Mouse (Mus musculus): ENCODE data around the gene Tex101.

DNA sequence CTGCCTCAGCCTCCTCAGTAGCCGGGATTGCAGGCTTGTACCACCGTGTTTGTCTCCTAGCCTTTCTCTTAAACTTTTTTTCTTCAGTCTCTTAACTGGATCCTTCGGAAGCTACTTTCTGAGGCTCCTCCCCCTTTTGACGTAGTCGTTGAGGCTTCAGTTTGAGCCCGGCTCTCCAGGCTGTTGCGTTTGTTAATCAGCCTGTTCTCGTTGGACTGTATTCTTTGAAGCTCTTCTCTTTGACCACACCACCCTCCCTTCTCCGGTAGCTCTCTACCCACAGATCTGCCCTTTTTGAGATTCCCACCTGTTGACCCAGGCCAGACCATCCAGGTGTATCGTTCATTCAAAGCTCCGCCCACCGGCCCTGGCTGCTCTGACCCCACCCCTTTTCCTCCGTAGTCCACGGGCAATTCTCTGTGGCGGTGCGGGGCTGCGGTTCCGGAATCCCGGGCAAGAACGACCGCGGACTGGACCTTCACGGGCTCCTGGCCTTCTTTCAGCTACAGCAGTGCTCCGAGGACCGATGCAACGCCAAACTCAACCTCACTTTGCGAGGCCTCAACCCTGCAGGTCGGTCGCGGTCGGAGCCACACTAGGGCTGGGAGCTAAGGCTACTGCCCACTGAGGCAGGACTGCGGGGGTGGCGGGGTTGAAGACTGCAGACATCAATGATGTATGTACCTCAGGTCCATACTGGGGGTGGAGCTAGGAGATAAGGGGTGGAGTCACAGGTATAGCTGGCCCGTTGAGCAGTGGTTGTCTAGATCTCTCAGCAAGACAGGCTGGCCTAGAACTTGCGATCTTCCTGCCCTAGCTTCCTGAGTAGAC is 38.2 kb downstream of the Tex101 start:
- no peak for TF ChIP-seq CTCF (IDR thresholded peaks at IDR 0.05; ENCODE audit: borderline replicate concordance, extremely low read depth, insufficient read depth, insufficient read length)
- TF ChIP-seq POLR2A (IDR thresholded peaks at IDR 0.05; ENCODE audit: borderline replicate concordance, extremely low read depth, insufficient read depth, insufficient read length, poor library complexity, severe bottlenecking): no peak
